Mouse (Mus musculus): ENCODE data around the gene Slc6a17. TPM values are rescaled to one million over a fixed set of nuclear protein-coding genes. Genes with fewer than 3 reads are reported as not detected.
A peak's percentile ranks its signal among the peaks of the same experiment; 100 is the strongest.

Slc6a17 gene
- polyA plus RNA-seq, 1 experiment, result 40.2 TPM

GRCm38 (mm10) chr3:107433614-107434013 is 84.2 kb downstream of the Slc6a17 start:
- DNase-seq (ENCODE audit: low read depth), result peak; percentile 19
- TF ChIP-seq POLR2A (IDR thresholded peaks at IDR 0.05; ENCODE audit: borderline replicate concordance, extremely low read depth, insufficient read depth, insufficient read length, poor library complexity, severe bottlenecking) (no peak), CTCF (IDR thresholded peaks at IDR 0.05; ENCODE audit: borderline replicate concordance, extremely low read depth, insufficient read depth, insufficient read length) (no peak)

GRCm38 (mm10) chr3:107431268-107431667 is 86.5 kb downstream of the Slc6a17 start:
- peak; percentile 91 for DNase-seq (ENCODE audit: low read depth)
- TF ChIP-seq POLR2A (IDR thresholded peaks at IDR 0.05; ENCODE audit: borderline replicate concordance, extremely low read depth, insufficient read depth, insufficient read length, poor library complexity, severe bottlenecking), result no peak
- TF ChIP-seq CTCF (IDR thresholded peaks at IDR 0.05; ENCODE audit: borderline replicate concordance, extremely low read depth, insufficient read depth, insufficient read length), result no peak

- no peak for TF ChIP-seq POLR2A (IDR thresholded peaks at IDR 0.05; ENCODE audit: borderline replicate concordance, extremely low read depth, insufficient read depth, insufficient read length, poor library complexity, severe bottlenecking)
- no peak for TF ChIP-seq CTCF (IDR thresholded peaks at IDR 0.05; ENCODE audit: borderline replicate concordance, extremely low read depth, insufficient read depth, insufficient read length)
- peak; percentile 58 for DNase-seq (ENCODE audit: low read depth)
Measured at GRCm38 (mm10) chr3:107424258-107425041, 93.4 kb downstream of the Slc6a17 start.

GRCm38 (mm10) chr3:107420156-107420555 is 97.7 kb downstream of the Slc6a17 start:
- no peak for TF ChIP-seq CTCF (IDR thresholded peaks at IDR 0.05; ENCODE audit: borderline replicate concordance, extremely low read depth, insufficient read depth, insufficient read length)
- TF ChIP-seq POLR2A (IDR thresholded peaks at IDR 0.05; ENCODE audit: borderline replicate concordance, extremely low read depth, insufficient read depth, insufficient read length, poor library complexity, severe bottlenecking), result no peak
- DNase-seq (ENCODE audit: low read depth), result no peak

Other genes with a start within 250 kb of the Slc6a17 start
- 91.3 and 119 TPM in 2 replicates for gene Lamtor5, start 239.2 kb downstream of the Slc6a17 start, polyA plus RNA-seq (2012; rRNA removed)
- 0.49 and 0.81 TPM in 2 replicates for gene Slc16a4, start 226.8 kb downstream of the Slc6a17 start, polyA plus RNA-seq (2012; rRNA removed)
- 5.2 and 8.3 TPM in 2 replicates for gene Rbm15, start 184.3 kb downstream of the Slc6a17 start, polyA plus RNA-seq (2012; rRNA removed)
- gene Kcnc4, start 58.5 kb downstream of the Slc6a17 start, polyA plus RNA-seq (2012; rRNA removed), result 8.9 and 13.3 TPM in 2 replicates
- gene Ubl4b, start 37.1 kb upstream of the Slc6a17 start, polyA plus RNA-seq (2012; rRNA removed), result not detected in 2 replicates
- 1.2 and 2.4 TPM in 2 replicates for gene Alx3, start 77.0 kb upstream of the Slc6a17 start, polyA plus RNA-seq (2012; rRNA removed)
- gene Gm10961, start 113.3 kb upstream of the Slc6a17 start, polyA plus RNA-seq (2012; rRNA removed), result not detected in 2 replicates
- 215 and 216 TPM in 2 replicates for gene Strip1, start 113.7 kb upstream of the Slc6a17 start, polyA plus RNA-seq (2012; rRNA removed)
- gene Ahcyl1, start 178.5 kb upstream of the Slc6a17 start, polyA plus RNA-seq (2012; rRNA removed), result 173 and 195 TPM in 2 replicates
- 6.4 and 8.5 TPM in 2 replicates for gene Csf1, start 242.5 kb upstream of the Slc6a17 start, polyA plus RNA-seq (2012; rRNA removed)

All from brain, embryonic 14.5 days (tissue).